Mouse (Mus musculus) forebrain, postnatal 0 days (tissue): Measurements from ENCODE around the gene Zmynd10. TPM values are rescaled to one million over a fixed set of nuclear protein-coding genes. Genes with fewer than 3 reads are reported as not detected.

Source experiments
- ATAC-seq: fragments of 200-750 bp; cut with Nextera tagmentation; 2 replicates; pipeline ENCODE4 v1.8.0; 2017; ENCODE audit warnings: mild to moderate bottlenecking, moderate library complexity
- DNase-seq: peaks from one replicate; pipeline ENCODE4 v3.0.0-alpha.2; 2015
- H3K27ac ChIP-seq: fragments of 300-500 bp; sonication (generic); 2 replicates; pipeline ENCODE4 v1.5.1; 2014; ENCODE audit warnings: low read depth, mild to moderate bottlenecking, antibody characterized with exemption, low read length, moderate library complexity, mixed read lengths
- H3K27me3 ChIP-seq: fragments of 300-500 bp; sonication (generic); 2 replicates; pipeline ENCODE4 v1.6.1; 2014; ENCODE audit warnings: mild to moderate bottlenecking, low read length, mixed read lengths; ENCODE audit not compliant: insufficient read depth
- H3K36me3 ChIP-seq: fragments of 300-500 bp; sonication (generic); 2 replicates; pipeline ENCODE4 v1.6.1; 2014; ENCODE audit warnings: mild to moderate bottlenecking, moderate library complexity; ENCODE audit not compliant: insufficient read depth
- H3K4me1 ChIP-seq: fragments of 300-500 bp; sonication (generic); 2 replicates; pipeline ENCODE4 v1.6.1; 2014; ENCODE audit warnings: antibody characterized with exemption; ENCODE audit not compliant: insufficient read depth
- H3K4me2 ChIP-seq: fragments of 300-500 bp; sonication (generic); 2 replicates; pipeline ENCODE4 v1.6.1; 2014; ENCODE audit warnings: low read depth, mild to moderate bottlenecking, moderate library complexity
- H3K4me3 ChIP-seq: fragments of 300-500 bp; sonication (generic); 2 replicates; pipeline ENCODE4 v1.5.1; 2014; ENCODE audit warnings: low read depth, low read length, mixed read lengths
- H3K9ac ChIP-seq: fragments of 300-500 bp; sonication (generic); 2 replicates; pipeline ENCODE4 v1.6.1; 2014; ENCODE audit warnings: mild to moderate bottlenecking
- H3K9me3 ChIP-seq: fragments of 300-500 bp; sonication (generic); 2 replicates; pipeline ENCODE4 v1.6.1; 2016; ENCODE audit warnings: low read length
- CTCF ChIP-seq: sonication (generic); IDR thresholded peaks from 2 replicates; pipeline ENCODE4 v1.5.1; 2016; ENCODE audit warnings: antibody characterized with exemption, control low read depth, low read depth
- WGBS: fragments of 180-500 bp; shearing (Covaris S2); extraction: QIAGEN DNeasy Blood & Tissue Kit; methylation state at CpG from one replicate; pipeline ENCODE4 v1.1.7; 2014; 5-methylcytosine and 5-hydroxymethylcytosine counted together
- polyA plus RNA-seq: library from polyadenylated mRNA; unstranded; fragments of >200 nt; fragmentation: Nextera tagmentation; extraction: Ambion mirVana; gene quantifications from 2 replicates; pipeline ENCODE4 v1.2.1, GENCODE M21; 2015
- total RNA-seq: library from RNA; depleted of rRNA; stranded (reverse); fragments of >200 nt; gene quantifications from 2 replicates; pipeline ENCODE4 v1.2.3, GENCODE M21; 2014

The Zmynd10 gene
- total and polyA plus RNA-seq, 2 experiments from 2014 or later = 7.0 to 11.6 TPM

DNA sequence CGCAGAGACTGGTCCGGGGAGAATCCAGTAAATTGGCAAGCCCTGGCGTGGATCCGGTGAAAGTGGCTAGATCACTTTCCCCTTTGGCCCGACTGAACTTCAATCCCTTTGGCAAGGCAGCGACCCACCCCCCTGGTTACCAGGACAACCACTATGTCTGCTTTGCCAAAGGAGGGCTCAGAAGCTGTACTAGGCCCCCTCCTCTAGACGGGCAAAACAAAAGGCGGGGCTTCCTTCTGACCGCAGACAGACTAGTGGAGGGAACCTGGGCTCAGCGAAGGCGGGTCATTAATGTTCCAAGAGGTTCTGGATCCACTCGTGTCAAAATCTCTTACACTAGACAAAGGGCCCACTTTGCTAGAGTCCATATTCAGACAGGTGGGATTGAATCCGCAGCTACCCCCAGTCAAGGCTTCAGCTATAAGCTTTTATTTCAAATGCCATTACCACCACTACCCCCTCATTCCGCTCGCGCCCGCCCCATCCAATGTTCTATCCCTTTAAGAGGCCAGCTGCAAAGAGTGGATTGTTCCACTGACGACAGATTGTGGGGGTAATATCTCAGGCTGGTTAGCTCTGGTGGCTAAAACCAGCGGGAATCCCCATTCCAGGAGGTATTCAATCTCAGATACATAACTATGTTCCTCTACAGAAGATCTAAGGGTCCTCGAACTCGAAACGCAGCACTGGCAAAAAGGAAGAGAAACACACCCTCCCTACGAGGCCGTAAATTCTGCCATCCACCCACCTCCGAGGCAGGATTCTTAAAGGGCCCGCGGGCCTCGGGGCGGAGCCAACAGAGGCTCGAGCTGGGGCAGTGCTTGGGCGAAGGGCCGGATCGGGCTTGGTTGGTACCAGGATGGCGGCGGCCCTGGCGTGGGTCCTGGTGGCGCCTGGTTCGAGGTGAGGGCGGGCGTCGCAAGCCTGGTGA, 21.5 kb downstream of the Zmynd10 start:
- no peaks in the 10 kb centered on the region for H3K27me3 ChIP-seq
- peaks cover 32% of the 10 kb centered on the region for H3K4me1 ChIP-seq
- H3K36me3 ChIP-seq = peaks cover 38% of the 10 kb centered on the region
- H3K27ac ChIP-seq = peak overlapping the region; percentile 89
- DNase-seq (peak; percentile 94), ATAC-seq (peak; percentile 93)
- under 1% methylated on average over 41 of the region's 41 CpGs for WGBS
- peak overlapping the region; percentile 69 for H3K9ac ChIP-seq
- peak overlapping the region; percentile 76 for H3K4me2 ChIP-seq
- TF ChIP-seq CTCF = no peak; the same call in 1 of the 2 replicates
- peak overlapping the region; percentile 63 for H3K4me3 ChIP-seq
- no peaks in the 10 kb centered on the region for H3K9me3 ChIP-seq

DNA sequence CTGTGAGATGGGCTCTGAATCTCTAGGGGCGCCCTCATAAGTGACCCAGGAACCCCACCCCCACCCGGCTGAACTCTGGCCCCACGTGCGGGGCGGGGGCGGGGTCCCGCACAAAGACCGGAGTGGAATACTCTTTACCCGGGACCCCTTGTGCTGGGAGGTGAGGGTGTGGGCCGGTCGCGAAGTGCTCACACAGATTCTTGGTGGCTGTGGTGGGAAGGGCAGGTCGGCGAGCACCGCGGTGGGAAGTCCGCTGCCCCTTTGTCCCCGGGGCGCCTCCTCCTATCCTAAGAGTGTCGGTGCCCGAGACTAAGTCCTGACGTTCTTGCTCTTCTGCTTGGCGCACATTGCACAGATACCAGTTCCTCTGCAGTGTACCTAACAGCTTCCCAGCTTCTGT, 22.2 kb downstream of the Zmynd10 start:
- peaks cover 41% of the 10 kb centered on the region for H3K36me3 ChIP-seq
- peak overlapping the region; percentile 69 for H3K9ac ChIP-seq
- H3K9me3 ChIP-seq = no peaks in the 10 kb centered on the region
- 0% methylated on average over 21 of the region's 23 CpGs for WGBS
- peak overlapping the region; percentile 76 for H3K4me2 ChIP-seq
- 0 out of 2 replicates have a peak, but pooled peaks have one; percentile 23 for TF ChIP-seq CTCF
- peaks cover 25% of the 10 kb centered on the region for H3K4me1 ChIP-seq
- DNase-seq (no peak), ATAC-seq (peak; percentile 17)
- H3K27ac ChIP-seq = peak overlapping the region; percentile 89
- H3K27me3 ChIP-seq = no peaks in the 10 kb centered on the region
- H3K4me3 ChIP-seq = peak overlapping the region; percentile 63

GRCm38 (mm10) chr9:107570016-107570415, 22.9 kb downstream of the Zmynd10 start:
- H3K4me1 ChIP-seq = peaks cover 24% of the 10 kb centered on the region
- peak overlapping the region; percentile 69 for H3K9ac ChIP-seq
- TF ChIP-seq CTCF = no peak
- peak overlapping the region; percentile 63 for H3K4me3 ChIP-seq
- H3K4me2 ChIP-seq = peak overlapping the region; percentile 76
- no peaks in the 10 kb centered on the region for H3K27me3 ChIP-seq
- ATAC-seq = no peak
- 37% methylated on average over 13 of the region's 13 CpGs for WGBS
- no peak for DNase-seq
- H3K36me3 ChIP-seq = peaks cover 40% of the 10 kb centered on the region
- H3K9me3 ChIP-seq = no peaks in the 10 kb centered on the region
- peak overlapping the region; percentile 89; the same call in 1 of the 2 replicates for H3K27ac ChIP-seq

DNA sequence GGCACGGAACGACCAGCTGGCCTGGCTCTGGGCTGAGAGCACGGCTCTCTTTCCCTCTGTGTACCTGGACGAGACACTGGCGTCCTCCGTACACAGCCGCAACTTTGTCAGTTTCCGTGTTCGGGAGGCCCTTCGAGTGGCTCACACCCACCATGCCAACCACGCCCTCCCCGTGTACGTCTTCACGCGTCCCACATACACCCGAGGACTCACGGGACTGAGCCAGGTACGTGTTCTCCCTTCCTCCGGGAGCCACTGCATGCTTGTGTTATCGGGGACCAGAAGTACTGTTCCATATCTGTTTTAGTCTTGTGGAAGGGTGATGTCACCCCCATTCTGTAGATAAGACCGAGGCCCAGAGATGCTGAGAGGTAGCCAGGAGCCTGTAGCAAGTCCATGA, 23.7 kb downstream of the Zmynd10 start:
- H3K27ac ChIP-seq = 0 out of 2 replicates have a peak overlapping the region, but pooled peaks have one; percentile 4
- H3K4me1 ChIP-seq = peaks cover 24% of the 10 kb centered on the region
- peak overlapping the region; percentile 76 for H3K4me2 ChIP-seq
- peaks cover 34% of the 10 kb centered on the region for H3K36me3 ChIP-seq
- DNase-seq (no peak), ATAC-seq (no peak)
- no peak for TF ChIP-seq CTCF
- WGBS = 94% methylated on average over 21 of the region's 21 CpGs
- no peak overlapping the region for H3K9ac ChIP-seq
- H3K9me3 ChIP-seq = no peaks in the 10 kb centered on the region
- H3K27me3 ChIP-seq = no peaks in the 10 kb centered on the region
- H3K4me3 ChIP-seq = 0 out of 2 replicates have a peak overlapping the region, but pooled peaks have one; percentile 63

DNA sequence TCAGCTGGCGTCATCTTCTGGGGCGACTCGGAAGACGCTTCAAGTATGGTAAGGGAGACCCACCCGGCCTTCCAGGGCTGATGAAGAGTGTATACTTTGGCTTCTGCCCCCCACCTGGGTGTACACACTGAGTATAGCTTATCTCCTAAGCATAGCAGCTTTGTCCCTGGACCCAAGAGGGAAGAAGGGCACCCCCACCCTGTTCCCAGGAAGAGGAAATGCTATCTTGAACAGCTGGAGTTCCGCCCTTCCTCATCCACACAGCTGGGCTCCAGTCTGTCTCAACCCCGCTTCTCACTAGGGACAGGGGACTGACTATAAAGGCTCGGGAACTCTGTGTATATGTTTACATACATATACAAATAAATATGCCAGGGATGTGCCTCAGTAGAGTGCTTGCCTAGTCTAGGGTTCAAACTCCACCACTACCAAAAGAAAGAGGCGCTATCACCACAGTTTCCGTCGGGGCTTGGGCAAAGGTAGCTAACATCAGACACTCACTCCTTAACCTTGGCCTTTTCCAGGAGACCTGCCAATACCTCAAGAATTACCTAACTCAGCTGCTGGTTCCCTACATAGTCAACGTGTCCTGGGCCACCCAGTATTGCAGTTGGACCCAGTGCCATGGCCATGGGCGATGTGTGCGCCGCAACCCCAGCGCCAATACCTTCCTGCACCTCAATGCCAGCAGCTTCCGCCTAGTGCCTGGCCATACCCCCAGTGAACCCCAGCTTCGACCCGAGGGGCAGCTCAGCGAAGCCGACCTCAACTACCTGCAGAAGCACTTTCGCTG, 24.6 kb downstream of the Zmynd10 start:
- no peak overlapping the region for H3K4me3 ChIP-seq

DNA sequence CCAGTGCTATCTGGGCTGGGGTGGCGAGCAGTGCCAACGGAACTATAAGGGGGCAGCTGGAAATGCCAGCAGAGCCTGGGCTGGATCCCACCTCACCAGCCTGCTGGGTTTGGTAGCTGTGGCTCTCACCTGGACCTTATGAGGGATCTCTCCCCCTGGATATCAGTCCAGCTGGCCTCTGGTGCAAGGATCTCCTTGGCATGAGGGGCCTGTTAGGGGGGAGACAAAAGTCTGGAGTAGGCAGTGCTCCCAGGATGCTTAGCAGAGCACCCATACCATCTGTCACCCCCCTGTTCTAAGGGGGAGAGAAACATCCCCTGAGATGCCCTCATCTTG, 25.2 kb downstream of the Zmynd10 start:
- no peaks in the 10 kb centered on the region for H3K9me3 ChIP-seq
- peaks cover 34% of the 10 kb centered on the region for H3K36me3 ChIP-seq
- H3K27me3 ChIP-seq = no peaks in the 10 kb centered on the region
- H3K9ac ChIP-seq = no peak overlapping the region
- DNase-seq (no peak), ATAC-seq (no peak)
- no peak overlapping the region for H3K4me3 ChIP-seq
- H3K4me2 ChIP-seq = no peak overlapping the region
- WGBS = 95% methylated on average over 2 of the region's 2 CpGs
- H3K4me1 ChIP-seq = peaks cover 24% of the 10 kb centered on the region
- H3K27ac ChIP-seq = no peak overlapping the region
- no peak for TF ChIP-seq CTCF

More for the DNA sequence above, 24.6 kb downstream of the Zmynd10 start:
- H3K27me3 ChIP-seq = no peaks in the 10 kb centered on the region
- peaks cover 24% of the 10 kb centered on the region for H3K4me1 ChIP-seq
- DNase-seq (no peak), ATAC-seq (no peak)
- peaks cover 34% of the 10 kb centered on the region for H3K36me3 ChIP-seq
- H3K9me3 ChIP-seq = no peaks in the 10 kb centered on the region
- H3K27ac ChIP-seq = no peak overlapping the region
- no peak for TF ChIP-seq CTCF
- 93% methylated on average over 22 of the region's 22 CpGs for WGBS
- H3K9ac ChIP-seq = no peak overlapping the region
- no peak overlapping the region for H3K4me2 ChIP-seq
